Mouse (Mus musculus): ENCODE data around the gene Frmd4b.
A peak's percentile ranks its signal among the peaks of the same experiment; 100 is the strongest.
"Not testable (repeated sequence)": the region's sequence is repeated elsewhere in the genome, so short reads cannot be mapped to it uniquely, and the experiment has no call there.

Frmd4b gene

DNA sequence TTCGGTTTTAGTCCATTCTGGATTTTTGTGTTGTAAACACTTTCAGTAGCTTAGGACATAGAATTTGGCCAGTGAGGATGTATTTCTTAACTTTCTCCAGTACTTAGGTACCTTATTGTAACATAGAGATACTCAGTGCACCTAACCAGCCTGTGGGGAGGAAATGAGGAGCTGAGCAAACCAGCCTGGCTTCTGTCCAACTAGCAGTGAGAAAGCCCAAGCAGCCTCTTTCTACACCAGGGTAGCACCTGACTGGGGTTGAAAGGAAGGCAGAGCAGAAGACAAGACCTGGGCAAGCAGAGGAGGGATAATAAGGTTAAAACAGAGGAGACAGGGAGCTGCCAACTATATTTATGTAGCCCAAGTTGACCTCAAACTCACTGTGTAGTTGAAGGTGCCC, 333.7 kb downstream of the Frmd4b start:
- DNase-seq, result no peak

DNA sequence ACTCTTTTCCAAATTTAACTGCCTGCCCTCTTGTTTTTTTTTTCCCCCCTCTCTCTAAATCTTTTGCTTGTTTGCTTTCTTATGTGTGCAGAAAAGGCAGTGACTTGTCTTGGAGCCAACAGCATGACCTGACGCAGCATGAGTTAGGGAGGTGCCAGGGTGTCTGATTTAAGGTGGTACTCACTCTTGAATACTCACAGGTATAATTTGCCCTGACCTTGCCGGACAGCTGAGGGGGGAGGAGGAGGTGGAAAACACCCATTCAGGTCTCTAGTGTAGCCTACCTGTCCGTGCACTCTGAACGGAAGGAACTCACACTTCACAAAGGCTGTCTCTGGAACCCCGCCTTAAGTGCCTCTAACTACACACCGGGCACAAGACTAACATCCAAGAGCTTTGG, 338.5 kb downstream of the Frmd4b start:
- DNase-seq, result no peak

DNA sequence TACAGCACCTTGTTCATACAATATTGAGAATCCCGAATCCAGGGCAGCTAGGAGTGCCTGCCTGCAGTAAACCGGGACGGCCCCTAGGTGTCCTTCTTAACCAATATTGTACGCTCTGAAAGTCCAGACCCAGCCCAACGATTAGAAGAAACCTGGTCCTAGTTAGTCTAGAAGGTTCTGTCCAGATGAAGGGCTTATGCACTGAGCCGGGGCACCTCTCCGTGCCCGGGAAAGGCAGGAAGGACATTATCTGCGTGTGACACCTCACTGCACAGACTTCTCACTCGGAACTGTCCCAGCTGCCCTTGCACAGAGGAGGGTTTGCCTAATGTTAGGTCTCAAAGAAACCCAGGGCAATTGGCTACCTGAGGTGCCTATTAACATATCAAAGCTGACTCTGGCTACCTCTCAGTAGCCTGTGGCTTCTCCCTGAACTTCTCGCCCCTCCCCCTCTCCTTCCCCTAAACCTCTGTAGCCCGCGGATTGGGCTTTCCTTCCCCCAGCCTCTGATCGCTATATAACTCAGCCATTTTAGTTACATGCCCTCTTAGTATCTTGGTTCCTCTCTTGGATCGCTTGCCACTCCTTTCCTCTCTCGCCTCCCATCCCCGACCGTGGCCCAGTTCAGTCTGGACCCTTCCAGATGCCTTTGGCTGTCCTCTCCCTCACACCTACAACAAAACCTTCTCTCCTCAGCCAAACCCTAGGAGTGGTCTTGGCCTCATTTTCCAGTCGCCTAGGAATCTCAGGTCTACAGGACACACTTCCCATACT, 339.1 kb downstream of the Frmd4b start:
- DNase-seq, result peak; percentile 77

DNA sequence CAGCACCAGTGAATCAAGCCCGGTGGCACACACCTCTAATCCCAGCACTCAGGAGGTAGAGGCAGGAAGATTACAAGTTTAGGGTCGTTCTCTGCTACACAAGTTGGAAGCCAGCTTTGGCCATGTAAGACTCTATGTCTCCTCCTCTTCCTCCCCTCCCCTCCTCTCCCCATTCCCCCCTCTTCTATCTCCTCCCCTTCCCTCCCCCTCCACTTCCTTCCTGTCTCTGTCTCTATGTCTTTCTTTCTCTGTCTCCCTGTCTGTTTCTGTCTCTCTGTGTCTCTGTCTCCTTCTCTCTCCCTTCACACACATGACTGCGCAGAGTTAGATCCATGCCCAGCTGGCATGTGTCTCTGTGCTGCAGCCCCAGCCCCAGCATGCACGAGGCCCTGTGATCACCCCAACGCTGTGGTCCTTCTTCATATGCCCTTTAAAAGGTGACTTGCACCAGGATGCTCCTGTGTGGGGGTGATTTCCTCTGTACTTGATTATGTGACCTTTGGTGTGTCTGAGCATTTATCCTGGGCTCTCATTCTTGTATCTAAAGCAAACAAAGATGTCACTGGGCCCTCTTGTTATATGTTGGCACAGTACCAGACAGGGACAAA, 340.3 kb downstream of the Frmd4b start:
- no peak for DNase-seq

DNA sequence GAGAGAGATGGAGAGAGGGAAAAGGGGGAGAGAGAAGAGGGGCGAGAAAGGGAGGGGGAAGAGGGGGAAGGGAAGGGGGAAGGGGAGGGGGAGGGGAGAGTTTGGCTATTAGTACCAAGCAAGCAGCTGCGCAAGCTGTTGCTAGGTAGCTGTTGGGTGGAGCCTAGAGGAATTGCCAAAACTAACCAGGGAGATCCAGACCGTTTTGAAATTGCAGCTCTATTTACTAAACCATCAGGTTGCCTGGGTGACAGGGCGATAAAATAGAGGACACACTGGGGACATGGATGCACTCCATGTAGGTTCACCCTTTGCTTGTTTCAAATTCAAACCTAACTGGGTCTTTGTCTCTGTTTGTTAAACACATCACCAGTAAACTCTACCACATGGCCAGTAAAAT, 341.0 kb downstream of the Frmd4b start:
- no peak for DNase-seq

DNA sequence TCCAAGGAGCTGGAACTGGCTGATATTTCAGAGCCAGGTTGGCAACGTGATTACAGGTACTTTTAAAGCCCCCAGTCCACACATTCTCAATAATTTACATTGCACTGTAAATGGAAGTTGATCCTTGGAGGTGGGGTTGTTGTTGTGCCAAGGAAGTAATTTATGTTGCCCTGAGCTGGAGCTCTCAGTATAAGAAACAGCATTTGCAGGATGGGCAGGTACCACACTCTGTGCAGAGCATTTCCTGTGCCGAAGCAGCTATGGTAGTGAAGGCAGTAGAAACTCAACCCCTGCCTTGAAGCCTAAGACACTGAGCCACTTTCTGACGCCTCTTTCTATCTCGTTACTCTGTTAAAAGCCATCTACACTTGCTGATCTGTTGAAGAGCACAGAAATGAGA, 341.6 kb downstream of the Frmd4b start:
- no peak for DNase-seq

DNA sequence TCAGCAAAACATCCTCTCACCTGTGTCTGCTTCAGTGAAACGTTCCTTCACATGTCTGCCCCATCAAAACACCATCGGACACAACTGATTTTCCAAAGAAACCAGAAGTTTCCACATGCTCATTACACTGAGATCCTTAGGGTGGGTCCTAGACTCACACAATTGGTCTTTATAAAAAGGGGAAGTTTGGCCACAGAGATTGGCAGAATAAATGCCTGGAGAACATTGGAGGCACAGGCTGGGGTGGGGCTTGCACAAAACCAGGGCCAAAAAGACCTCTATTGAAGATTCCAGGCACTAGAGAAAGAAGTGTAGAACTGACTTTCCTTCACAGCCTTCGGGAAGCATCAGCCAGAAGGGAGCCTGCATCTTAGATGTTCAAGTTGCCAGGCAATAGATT, 343.6 kb downstream of the Frmd4b start:
- DNase-seq, result no peak

DNA sequence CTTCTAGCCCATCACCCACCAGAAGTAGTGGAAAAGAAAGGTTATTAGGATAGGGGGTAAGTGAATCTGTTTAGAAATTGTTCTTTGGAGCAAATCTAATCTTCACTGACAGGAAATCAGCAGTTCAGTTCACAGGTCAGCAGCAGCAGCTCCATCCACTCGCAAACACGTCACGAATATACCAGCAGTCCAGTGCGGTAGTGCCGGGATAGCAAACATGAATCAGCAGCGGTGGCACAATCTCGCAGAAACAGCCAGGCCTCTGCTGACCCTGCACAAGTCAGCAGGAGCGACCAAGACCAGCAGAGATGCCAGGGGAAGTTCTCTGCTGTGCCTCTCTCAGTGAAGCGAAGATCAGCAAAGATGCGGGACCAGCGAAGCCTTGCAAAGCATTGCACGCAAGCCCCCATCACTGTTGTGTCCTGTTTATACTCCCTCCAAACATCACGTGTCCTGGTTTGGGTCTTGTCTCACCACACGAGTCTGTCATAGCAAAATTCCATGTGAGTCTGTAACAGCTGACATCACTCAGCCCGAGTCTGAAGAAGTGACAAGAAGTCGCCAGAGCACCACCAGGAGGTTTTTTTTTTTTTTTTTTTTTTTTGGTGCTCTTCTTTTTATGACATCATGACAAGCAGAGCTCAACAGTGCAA, 344.2 kb downstream of the Frmd4b start:
- no peak for DNase-seq

DNA sequence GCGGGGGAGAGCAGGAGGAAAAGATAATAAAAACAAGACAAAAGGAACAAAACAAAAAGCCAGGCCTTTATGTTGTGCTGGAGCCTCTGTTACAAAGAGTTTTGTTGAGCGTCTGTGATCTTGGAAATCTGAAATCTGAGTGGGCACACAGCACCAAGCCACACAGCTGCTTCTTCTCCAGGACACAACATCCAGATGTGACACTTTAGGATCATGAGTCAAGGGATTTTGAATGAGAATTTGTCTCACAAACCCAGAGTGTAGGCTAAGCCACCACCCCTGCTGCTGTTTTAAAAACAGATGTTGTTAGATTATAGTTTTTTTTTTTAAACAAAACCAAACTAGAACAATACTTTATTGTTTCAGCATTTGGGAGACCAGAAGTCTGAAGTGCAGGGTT, 345.0 kb downstream of the Frmd4b start:
- DNase-seq, result no peak

DNA sequence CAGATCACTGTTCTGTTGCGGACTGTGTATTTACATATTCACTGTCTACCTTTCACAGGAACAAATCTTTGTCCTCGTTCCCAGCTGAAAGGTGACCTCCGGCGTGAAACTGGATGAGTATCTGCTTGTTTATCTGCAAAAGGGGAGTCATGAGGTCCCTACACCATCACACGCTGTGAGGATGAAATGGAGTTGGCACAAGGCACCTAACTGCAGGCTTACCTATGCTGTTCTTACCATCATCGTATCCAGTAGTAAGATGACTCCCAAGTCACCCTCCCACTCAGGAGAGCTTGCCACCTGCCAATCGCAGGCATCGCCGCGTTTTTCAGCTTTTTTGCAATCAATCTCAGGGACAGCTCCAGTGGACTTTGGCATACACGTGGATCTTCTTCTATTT, 347.7 kb downstream of the Frmd4b start:
- no peak for DNase-seq

DNA sequence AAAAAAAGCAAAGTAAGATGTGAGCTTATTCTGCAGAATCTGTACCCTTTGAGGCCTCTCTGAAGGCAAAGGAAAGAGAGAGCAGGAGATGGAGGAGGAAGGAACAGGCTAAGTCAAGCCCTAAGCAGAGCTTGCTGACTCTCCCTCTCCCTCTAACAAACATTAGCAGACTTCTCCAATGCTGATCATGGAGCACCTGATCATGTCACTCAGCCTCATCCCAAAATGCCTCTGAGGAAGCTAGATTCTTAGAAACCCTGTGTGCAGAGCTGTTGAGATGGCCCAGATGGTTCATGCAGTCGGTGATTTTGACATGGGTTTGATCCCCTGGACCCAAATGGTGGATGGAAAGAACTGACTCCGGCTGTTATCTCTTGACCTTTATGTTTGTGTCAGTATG, 350.2 kb downstream of the Frmd4b start:
- DNase-seq, result no peak

DNA sequence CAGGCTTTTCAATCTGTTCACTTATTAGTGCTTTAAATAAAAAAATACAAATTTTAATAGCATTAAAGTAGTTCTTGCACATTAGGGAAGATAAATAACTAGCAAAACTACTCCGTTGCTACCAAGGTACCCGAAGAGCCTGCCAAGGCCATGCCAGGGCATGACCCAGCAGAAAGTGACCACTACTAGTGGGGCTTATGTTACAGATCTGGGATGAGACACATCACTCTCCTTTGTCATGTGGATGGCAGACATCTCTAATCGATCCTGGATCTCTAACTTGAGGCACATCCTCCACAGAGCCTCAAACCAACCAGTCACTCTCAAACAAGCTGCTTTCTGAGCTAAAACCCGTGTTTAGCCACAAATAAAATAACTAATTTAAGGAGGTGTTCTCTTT, 350.7 kb downstream of the Frmd4b start:
- no peak for DNase-seq

DNA sequence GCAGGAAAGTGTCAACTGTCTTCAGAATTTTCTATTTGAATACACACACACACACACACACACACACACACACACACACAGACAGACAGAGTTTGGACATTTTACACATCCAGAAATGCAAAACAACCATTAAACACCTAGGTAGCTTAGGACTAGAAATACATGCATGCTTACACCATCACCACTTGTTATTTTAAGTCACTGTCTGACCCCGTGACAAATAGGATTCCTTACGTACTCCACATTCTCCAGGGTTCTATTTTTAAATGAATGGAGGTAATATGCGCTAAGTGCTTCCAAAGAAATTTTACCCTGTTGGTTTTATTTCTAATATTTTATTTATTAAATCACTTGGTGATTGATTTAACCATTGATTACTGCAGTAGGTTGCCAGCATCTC, 351.6 kb downstream of the Frmd4b start:
- no peak for DNase-seq

DNA sequence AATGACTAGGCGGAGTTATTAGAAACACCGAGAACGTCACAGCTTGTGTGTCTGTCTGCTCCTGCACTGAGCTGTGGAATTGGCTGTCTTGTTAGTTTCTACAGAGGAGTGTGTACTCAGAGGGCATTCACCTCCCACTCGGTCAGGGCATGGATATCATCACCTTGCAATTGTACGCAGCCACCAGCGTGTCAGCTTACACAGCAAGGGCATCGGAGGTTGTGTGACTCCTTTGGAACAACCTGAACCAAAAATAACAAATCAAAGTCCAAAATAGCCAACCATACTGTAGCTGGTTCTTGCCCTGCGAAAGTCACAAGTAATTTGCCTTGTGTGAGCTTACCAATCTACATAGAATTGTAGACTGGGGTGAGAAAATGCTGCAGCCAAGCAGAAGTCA, 352.1 kb downstream of the Frmd4b start:
- no peak for DNase-seq

DNA sequence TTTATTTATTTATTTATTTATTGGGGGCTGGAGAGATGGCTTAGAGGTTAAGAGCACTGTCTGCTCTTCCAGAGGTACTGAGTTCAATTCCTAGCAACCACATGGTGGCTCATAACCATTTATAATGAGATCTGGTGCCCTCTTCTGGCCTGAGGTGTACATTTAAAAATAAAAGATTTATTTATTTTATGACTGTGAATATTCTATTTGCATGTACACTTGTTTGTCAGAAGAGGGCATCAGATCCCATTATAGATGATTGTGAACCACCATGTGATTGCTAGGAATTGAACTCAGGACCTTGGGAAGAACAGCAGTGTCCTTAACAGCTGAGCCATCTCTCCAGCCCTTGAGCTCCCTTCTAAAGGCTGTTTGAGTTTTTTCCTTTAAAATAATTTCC, 353.6 kb downstream of the Frmd4b start:
- not testable (repeated sequence) for DNase-seq

DNA sequence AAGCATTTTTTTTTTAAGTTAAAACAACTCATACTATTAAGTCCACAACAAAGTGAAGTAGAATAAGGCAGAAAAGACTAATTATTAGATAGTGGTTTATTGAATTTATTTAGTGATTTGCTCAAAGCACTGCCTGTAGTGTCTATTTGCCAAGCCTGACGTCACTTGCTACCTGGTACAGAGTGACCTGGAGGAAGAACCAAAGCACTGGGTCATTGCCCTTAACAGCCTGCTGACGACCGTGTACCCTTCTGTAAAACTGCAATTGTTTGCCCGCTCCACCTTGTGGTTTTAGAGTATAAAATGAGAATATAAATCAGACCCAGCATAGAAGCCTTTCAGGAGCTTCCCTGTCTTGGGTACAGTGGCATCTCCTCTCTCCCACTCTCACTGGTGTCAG, 355.1 kb downstream of the Frmd4b start:
- DNase-seq, result no peak

DNA sequence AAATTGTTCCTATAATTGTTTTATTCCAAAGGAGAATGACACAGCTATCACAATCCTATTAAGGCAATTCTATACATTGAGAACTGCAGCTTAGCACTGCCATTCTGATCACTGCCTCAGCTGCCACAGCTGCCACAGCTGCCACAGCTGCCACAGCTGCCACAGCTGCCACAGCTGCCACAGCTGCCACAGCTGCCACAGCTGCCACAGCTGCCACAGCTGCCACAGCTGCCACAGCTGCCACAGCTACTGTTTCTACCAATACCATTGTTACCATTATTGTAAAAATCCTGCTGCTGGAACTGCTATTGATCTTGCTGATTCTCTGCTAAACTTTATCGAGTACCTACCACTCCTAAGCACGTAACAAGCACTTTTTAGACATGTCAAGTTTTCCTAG, 357.4 kb downstream of the Frmd4b start:
- not testable (repeated sequence) for DNase-seq

DNA sequence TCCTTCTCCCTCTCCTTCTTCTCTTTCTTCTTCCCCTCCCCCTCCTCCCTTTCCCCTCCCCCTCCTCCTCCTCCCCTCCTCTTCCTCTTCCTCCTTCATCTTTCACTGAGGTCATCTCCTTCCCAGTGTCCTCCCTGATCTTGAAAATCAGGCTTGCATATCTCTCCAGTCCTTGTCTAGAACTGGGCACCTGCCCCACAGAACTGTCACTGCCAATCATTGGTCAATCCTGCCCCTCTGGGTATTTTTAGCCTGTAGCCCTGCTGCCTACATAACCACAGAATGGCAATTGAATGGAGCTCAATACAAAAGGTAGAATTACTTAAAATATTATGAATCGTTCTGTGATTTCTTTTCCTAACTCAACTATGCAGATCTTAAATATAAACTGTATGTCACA, 358.9 kb downstream of the Frmd4b start:
- DNase-seq, result no peak

DNA sequence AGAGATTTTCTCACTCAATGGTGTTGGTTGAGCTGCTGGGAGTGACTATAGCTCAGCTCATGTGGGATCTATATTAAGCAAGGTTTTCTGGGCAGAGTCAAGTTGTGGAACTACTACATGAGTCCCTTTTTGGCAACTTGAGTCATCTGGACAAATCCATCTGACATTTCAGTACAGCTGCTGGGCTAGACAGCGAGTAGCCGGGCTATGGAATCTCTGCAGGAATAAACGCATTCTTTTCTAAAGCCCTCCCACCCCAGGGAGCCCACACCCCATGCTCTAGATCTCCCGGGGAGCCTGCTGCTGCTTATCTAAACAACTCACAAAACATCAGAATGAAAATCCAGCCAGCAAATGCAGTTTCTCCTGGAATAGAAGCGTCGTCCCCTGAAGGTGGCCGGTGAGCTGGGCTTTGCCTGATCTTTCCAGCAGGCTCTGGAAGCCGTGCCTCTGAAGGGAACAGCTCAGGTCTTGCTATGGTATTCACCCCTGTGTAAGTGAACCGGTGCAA, 364.6 kb downstream of the Frmd4b start, which contains the start of gene Lmod3:
TSS of gene Lmod3 (minus strand) at position 49 of the 511 bp plus-strand sequence.
- DNase-seq, result no peak

DNA sequence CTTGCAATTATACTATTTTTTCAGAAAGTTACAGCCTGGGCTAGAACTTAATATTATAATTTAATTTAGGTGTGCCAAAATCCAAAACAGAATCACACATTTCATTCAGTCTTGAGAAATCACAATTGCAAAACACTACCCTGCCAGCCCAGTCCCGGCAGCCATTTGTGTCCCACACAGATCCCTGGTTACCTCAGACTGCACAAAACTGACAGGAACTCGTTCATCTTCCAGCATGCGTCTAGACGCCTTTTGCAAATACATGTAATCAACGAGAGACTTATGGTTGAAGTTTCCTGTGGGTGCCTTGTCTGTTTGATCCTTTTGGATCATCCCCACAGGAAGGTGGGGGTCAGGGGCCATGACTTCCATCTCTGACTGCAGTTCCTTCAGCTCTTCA, 365.3 kb downstream of the Frmd4b start:
- DNase-seq, result no peak

DNA sequence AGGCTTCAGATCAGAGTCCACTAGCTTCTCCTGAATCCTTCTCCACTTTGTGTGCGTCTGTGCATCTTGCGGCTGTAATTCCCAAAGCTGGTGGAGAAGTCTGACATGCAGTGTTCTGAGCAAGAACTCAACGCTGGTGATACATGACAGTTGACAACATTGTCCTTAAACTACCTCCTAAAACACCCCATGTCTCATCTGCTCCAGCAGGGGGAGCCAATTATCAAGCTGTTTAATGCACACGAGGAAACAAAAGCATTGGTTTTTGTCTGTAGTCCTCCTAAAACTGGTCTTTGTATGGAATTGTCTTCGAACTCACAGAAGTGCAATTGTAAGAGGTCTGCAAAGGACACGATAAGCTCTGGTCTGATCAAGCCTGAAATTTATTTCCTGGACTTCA, 366.4 kb downstream of the Frmd4b start:
- peak; percentile 18 for DNase-seq

DNA sequence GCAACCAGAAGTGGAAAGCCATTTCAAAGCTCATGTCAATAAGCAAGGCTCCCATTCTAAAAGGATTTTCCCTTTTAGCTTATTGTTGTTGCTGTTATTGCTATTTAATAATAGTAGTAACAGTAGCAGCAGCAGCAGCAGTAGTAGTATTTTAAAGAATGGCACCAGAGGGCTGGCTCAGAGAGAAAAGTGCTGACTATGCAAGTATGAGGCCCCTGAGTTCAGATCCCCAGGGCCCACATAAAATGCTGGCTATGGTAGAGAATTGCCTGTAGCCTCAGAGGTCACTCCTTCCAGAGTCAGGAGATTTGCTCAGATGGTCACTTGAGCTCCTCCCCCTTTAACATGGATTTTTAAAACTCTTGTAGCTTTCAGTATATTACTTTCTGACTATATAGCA, 372.1 kb downstream of the Frmd4b start:
- DNase-seq, result no peak

DNA sequence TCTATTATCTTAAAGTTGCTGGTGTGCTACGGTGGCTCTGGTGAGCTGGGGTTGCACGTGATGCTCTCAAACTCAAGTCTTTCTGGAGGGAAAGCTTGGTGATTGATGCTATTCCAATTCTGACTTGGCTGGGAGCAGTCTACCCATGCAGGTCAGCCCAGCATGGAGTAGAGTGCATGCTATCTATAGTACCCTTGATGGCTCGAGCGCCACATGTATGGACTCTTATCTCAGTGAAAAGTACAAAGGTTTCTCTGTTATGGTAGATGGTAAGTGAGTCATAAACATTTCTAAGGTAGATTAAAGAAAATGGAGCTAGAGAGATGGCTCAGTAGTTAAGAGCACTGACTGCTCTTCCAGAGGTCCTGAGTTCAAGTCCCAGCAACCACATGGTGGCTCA, 374.8 kb downstream of the Frmd4b start:
- DNase-seq, result no peak

DNA sequence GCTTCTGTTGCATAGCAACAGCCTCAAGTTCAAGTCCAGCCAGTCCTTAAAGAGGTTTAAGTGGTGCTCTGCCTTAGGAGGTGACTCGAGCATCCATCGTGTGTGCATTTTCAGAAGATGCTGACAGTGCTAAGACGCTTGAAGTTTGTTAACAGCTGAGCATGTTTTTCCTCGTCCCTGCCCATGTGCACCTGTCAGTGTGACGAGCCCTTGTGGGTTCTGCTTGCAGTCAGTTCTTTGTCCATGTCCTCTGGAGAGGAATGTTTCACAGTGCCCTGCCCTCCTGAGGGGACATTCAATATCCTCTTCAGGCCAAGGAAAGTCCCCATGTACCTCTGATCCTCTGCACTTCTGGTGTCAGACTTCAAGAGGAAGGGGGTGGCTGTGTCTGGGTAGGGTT, 377.2 kb downstream of the Frmd4b start:
- no peak for DNase-seq

All from right cerebral cortex, postnatal 4 days (tissue).